Mouse (Mus musculus): Measurements from ENCODE around the gene Itpr2. TPM values are rescaled to one million over a fixed set of nuclear protein-coding genes. Genes with fewer than 3 reads are reported as not detected.

The Itpr2 gene
- polyA plus RNA-seq, 1 experiment: 10.9 TPM

- no peak for TF ChIP-seq POLR2A (IDR thresholded peaks at IDR 0.05; ENCODE audit: borderline replicate concordance, low read depth, low read length)
- TF ChIP-seq CTCF (IDR thresholded peaks at IDR 0.05; ENCODE audit: low read depth, low read length): no peak
- Histone ChIP-seq H3K4me3 (ENCODE audit: insufficient read depth, low read length) (no peak overlapping the region), H3K27ac (ENCODE audit: insufficient read depth, low read depth, low read length) (no peak overlapping the region), H3K4me1 (ENCODE audit: control insufficient read depth, insufficient read depth, low read length) (peaks cover 23% of the 10 kb centered on the region)
Observed at GRCm38 (mm10) chr6:146313396-146313795, 188.6 kb downstream of the Itpr2 start.

GRCm38 (mm10) chr6:146310210-146310609 lies 191.8 kb downstream of the Itpr2 start:
- no peak overlapping the region for H3K4me3 ChIP-seq (ENCODE audit: insufficient read depth, low read length)
- peaks cover 23% of the 10 kb centered on the region for H3K4me1 ChIP-seq (ENCODE audit: control insufficient read depth, insufficient read depth, low read length)
- TF ChIP-seq CTCF (IDR thresholded peaks at IDR 0.05; ENCODE audit: low read depth, low read length) (no peak), POLR2A (IDR thresholded peaks at IDR 0.05; ENCODE audit: borderline replicate concordance, low read depth, low read length) (no peak)
- no peak overlapping the region for H3K27ac ChIP-seq (ENCODE audit: insufficient read depth, low read depth, low read length)

GRCm38 (mm10) chr6:146309335-146309734 lies 192.7 kb downstream of the Itpr2 start:
- no peak for TF ChIP-seq POLR2A (IDR thresholded peaks at IDR 0.05; ENCODE audit: borderline replicate concordance, low read depth, low read length)
- no peak for TF ChIP-seq CTCF (IDR thresholded peaks at IDR 0.05; ENCODE audit: low read depth, low read length)
- H3K4me3 ChIP-seq (ENCODE audit: insufficient read depth, low read length): no peak overlapping the region
- no peak overlapping the region for H3K27ac ChIP-seq (ENCODE audit: insufficient read depth, low read depth, low read length)
- H3K4me1 ChIP-seq (ENCODE audit: control insufficient read depth, insufficient read depth, low read length): peaks cover 20% of the 10 kb centered on the region

GRCm38 (mm10) chr6:146305995-146306394 lies 196.0 kb downstream of the Itpr2 start:
- no peak for TF ChIP-seq CTCF (IDR thresholded peaks at IDR 0.05; ENCODE audit: low read depth, low read length)
- Histone ChIP-seq H3K4me3 (ENCODE audit: insufficient read depth, low read length) (no peak overlapping the region), H3K27ac (ENCODE audit: insufficient read depth, low read depth, low read length) (no peak overlapping the region), H3K4me1 (ENCODE audit: control insufficient read depth, insufficient read depth, low read length) (peaks cover 2% of the 10 kb centered on the region; the same call in 1 of the 2 replicates)

GRCm38 (mm10) chr6:146304088-146304487 lies 197.9 kb downstream of the Itpr2 start:
- TF ChIP-seq POLR2A (IDR thresholded peaks at IDR 0.05; ENCODE audit: borderline replicate concordance, low read depth, low read length): no peak
- TF ChIP-seq CTCF (IDR thresholded peaks at IDR 0.05; ENCODE audit: low read depth, low read length): no peak
- Histone ChIP-seq H3K4me3 (ENCODE audit: insufficient read depth, low read length) (no peak overlapping the region), H3K27ac (ENCODE audit: insufficient read depth, low read depth, low read length) (no peak overlapping the region)

GRCm38 (mm10) chr6:146303336-146303735 lies 198.7 kb downstream of the Itpr2 start:
- no peaks in the 10 kb centered on the region for H3K4me1 ChIP-seq (ENCODE audit: control insufficient read depth, insufficient read depth, low read length)
- no peak overlapping the region for H3K4me3 ChIP-seq (ENCODE audit: insufficient read depth, low read length)
- no peak overlapping the region for H3K27ac ChIP-seq (ENCODE audit: insufficient read depth, low read depth, low read length)
- TF ChIP-seq CTCF (IDR thresholded peaks at IDR 0.05; ENCODE audit: low read depth, low read length): no peak
- TF ChIP-seq POLR2A (IDR thresholded peaks at IDR 0.05; ENCODE audit: borderline replicate concordance, low read depth, low read length): no peak

More at GRCm38 (mm10) chr6:146304088-146304487, 197.9 kb downstream of the Itpr2 start:
- H3K4me1 ChIP-seq (ENCODE audit: control insufficient read depth, insufficient read depth, low read length): peaks cover 2% of the 10 kb centered on the region; the same call in 1 of the 2 replicates

GRCm38 (mm10) chr6:146302574-146303130 lies 199.4 kb downstream of the Itpr2 start:
- no peak overlapping the region for H3K4me3 ChIP-seq (ENCODE audit: insufficient read depth, low read length)
- TF ChIP-seq CTCF (IDR thresholded peaks at IDR 0.05; ENCODE audit: low read depth, low read length) (no peak), POLR2A (IDR thresholded peaks at IDR 0.05; ENCODE audit: borderline replicate concordance, low read depth, low read length) (no peak)
- no peaks in the 10 kb centered on the region for H3K4me1 ChIP-seq (ENCODE audit: control insufficient read depth, insufficient read depth, low read length)
- no peak overlapping the region for H3K27ac ChIP-seq (ENCODE audit: insufficient read depth, low read depth, low read length)

- Histone ChIP-seq H3K4me1 (ENCODE audit: control insufficient read depth, insufficient read depth, low read length) (no peaks in the 10 kb centered on the region), H3K27ac (ENCODE audit: insufficient read depth, low read depth, low read length) (no peak overlapping the region), H3K4me3 (ENCODE audit: insufficient read depth, low read length) (no peak overlapping the region)
- TF ChIP-seq POLR2A (IDR thresholded peaks at IDR 0.05; ENCODE audit: borderline replicate concordance, low read depth, low read length): no peak
- no peak for TF ChIP-seq CTCF (IDR thresholded peaks at IDR 0.05; ENCODE audit: low read depth, low read length)
Observed at GRCm38 (mm10) chr6:146302101-146302500, 199.9 kb downstream of the Itpr2 start.

GRCm38 (mm10) chr6:146300961-146301360 lies 201.1 kb downstream of the Itpr2 start:
- Histone ChIP-seq H3K27ac (ENCODE audit: insufficient read depth, low read depth, low read length) (no peak overlapping the region), H3K4me1 (ENCODE audit: control insufficient read depth, insufficient read depth, low read length) (no peaks in the 10 kb centered on the region), H3K4me3 (ENCODE audit: insufficient read depth, low read length) (no peak overlapping the region)
- TF ChIP-seq POLR2A (IDR thresholded peaks at IDR 0.05; ENCODE audit: borderline replicate concordance, low read depth, low read length) (no peak), CTCF (IDR thresholded peaks at IDR 0.05; ENCODE audit: low read depth, low read length) (no peak)

- Histone ChIP-seq H3K4me3 (ENCODE audit: insufficient read depth, low read length) (no peak overlapping the region), H3K4me1 (ENCODE audit: control insufficient read depth, insufficient read depth, low read length) (no peaks in the 10 kb centered on the region), H3K27ac (ENCODE audit: insufficient read depth, low read depth, low read length) (no peak overlapping the region)
- TF ChIP-seq CTCF (IDR thresholded peaks at IDR 0.05; ENCODE audit: low read depth, low read length): no peak
- no peak for TF ChIP-seq POLR2A (IDR thresholded peaks at IDR 0.05; ENCODE audit: borderline replicate concordance, low read depth, low read length)
Observed at GRCm38 (mm10) chr6:146298712-146299111, 203.3 kb downstream of the Itpr2 start.
